Mouse (Mus musculus) embryonic fibroblast, embryonic 13.5 days (primary cell): Measurements from ENCODE around the gene Fbxl18. TPM values are rescaled to one million over a fixed set of nuclear protein-coding genes. Genes with fewer than 3 reads are reported as not detected.

Experiments
- H3K27ac ChIP-seq: 2 replicates; pipeline ENCODE4 v1.5.1; 2012; ENCODE audit warnings: low read length, control low read depth, inconsistent platforms; ENCODE audit not compliant: insufficient read depth
- H3K4me1 ChIP-seq: 2 replicates; pipeline ENCODE4 v1.6.1; 2011; ENCODE audit warnings: low read length; ENCODE audit not compliant: control insufficient read depth, insufficient read depth
- H3K4me3 ChIP-seq: 2 replicates; pipeline ENCODE4 v1.5.1; 2011; ENCODE audit warnings: mild to moderate bottlenecking, control low read depth, low read length; ENCODE audit not compliant: insufficient read depth
- CTCF ChIP-seq: IDR thresholded peaks from 2 replicates; pipeline ENCODE4 v1.5.1; 2011; ENCODE audit warnings: mild to moderate bottlenecking, control low read depth, low read length, moderate library complexity, borderline replicate concordance; ENCODE audit not compliant: insufficient read depth
- POLR2A ChIP-seq: IDR thresholded peaks from 2 replicates; pipeline ENCODE4 v1.6.1; 2011; ENCODE audit warnings: low read depth, mild to moderate bottlenecking, control low read depth, low read length, moderate library complexity
- polyA plus RNA-seq: library from polyadenylated mRNA; stranded (reverse); fragments of >200 nt; gene quantifications from 2 replicates; pipeline ENCODE4 v1.2.4, GENCODE M21; 2011; ENCODE audit warnings: low read depth; ENCODE audit not compliant: missing spikeins, insufficient read length

Fbxl18 gene
- polyA plus RNA-seq, 1 experiment: 8.7 TPM

- H3K27ac ChIP-seq: peak overlapping the region; percentile 100
Measured at GRCm38 (mm10) chr5:142820276-142821265, 74.7 kb downstream of the Fbxl18 start.

DNA sequence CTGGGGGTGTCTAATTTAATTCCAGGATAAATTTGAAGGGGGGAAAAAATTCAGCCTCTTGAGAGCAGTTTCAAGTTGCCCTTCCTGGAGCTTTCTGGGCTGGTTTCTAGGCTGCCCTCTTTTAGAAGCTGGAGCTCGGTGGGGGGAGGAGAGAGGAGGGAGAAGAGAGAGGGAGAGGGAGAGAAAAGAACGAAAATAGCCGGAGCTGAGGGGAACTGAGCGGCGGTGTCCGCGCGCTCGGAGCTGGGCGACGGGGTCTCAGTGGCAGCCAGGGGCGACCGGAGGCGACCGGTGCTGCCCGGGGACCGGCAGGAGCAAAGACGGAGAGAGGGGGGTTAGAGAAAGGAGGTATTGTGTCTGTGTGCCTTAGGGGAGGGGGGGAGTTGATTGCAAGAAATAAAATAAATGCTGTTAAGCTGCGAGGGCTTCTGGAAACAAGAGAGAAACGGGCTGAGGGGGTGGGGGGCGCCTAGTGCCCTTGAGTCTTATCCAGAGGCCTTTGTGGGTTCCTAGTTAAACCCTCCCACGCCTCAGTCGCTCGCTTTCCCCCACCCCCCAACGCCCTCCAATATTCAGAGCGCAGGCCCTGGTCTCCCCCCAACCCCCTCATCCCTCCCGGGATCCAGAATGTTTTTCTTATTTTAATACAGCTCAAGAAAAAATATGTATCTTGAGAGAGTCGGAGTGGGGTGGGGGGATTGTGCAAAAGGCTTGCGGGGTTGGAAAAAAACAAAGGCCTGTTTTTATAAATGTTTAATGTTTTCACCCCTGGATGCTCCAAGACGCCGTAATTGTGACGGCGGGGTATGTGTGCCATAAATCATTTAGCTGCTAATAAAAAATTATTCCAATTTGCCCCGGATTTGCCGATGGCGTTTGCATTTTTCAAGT is 75.6 kb downstream of the Fbxl18 start:
- TF ChIP-seq POLR2A: peak; percentile 68
- TF ChIP-seq CTCF: no peak
- Histone ChIP-seq H3K27ac (peak overlapping the region; percentile 100), H3K4me1 (no peaks in the 10 kb centered on the region), H3K4me3 (peak overlapping the region; percentile 68)

More at GRCm38 (mm10) chr5:142820276-142821265, 74.7 kb downstream of the Fbxl18 start:
- TF ChIP-seq CTCF: no peak
- peak; percentile 80 for TF ChIP-seq POLR2A
- H3K4me3 ChIP-seq: peak overlapping the region; percentile 68
- 0 out of 2 replicates have a peak, but pooled peaks cover 3% of the 10 kb centered on the region for H3K4me1 ChIP-seq

GRCm38 (mm10) chr5:142818435-142819360 is 76.5 kb downstream of the Fbxl18 start:
- peak overlapping the region; percentile 81 for H3K4me3 ChIP-seq
- TF ChIP-seq POLR2A: peak; percentile 63
- no peak for TF ChIP-seq CTCF
- H3K27ac ChIP-seq: peak overlapping the region; percentile 100
- no peaks in the 10 kb centered on the region for H3K4me1 ChIP-seq

- peak within 1 kb of the TSS; percentile 96 for H3K4me3 ChIP-seq
- no peaks in the 10 kb centered on the region for H3K4me1 ChIP-seq
- TF ChIP-seq CTCF: no peak
- peak; percentile 87 for TF ChIP-seq POLR2A
- H3K27ac ChIP-seq: peak within 1 kb of the TSS; percentile 100
Measured at GRCm38 (mm10) chr5:142817524-142818434, 77.4 kb downstream of the Fbxl18 start, which contains the start of gene Tnrc18. Gene Tnrc18 (minus strand): TSS chr5:142817662.

Other genes with a start within 250 kb of the Fbxl18 start
- gene Slc29a4, start 202.9 kb downstream of the Fbxl18 start, polyA plus RNA-seq: 0.39 and 1.3 TPM in 2 replicates
- gene Tnrc18, start 77.8 kb downstream of the Fbxl18 start, polyA plus RNA-seq: 98.0 and 124 TPM in 2 replicates
- 7,994 and 9,776 TPM in 2 replicates for gene Actb, start 11.3 kb upstream of the Fbxl18 start, polyA plus RNA-seq
- 323 and 406 TPM in 2 replicates for gene Fscn1, start 64.9 kb upstream of the Fbxl18 start, polyA plus RNA-seq
- gene Rnf216, start 217.6 kb upstream of the Fbxl18 start, polyA plus RNA-seq: 28.6 and 36.3 TPM in 2 replicates